Mouse (Mus musculus) lung, adult 2 months (tissue): ENCODE measurements around the gene Sesn2. TPM values are rescaled to one million over a fixed set of nuclear protein-coding genes. Genes with fewer than 3 reads are reported as not detected.
"Not testable (repeated sequence)": the region's sequence is repeated elsewhere in the genome, so short reads cannot be mapped to it uniquely, and the experiment has no call there.

Experiments used
- DNase-seq: peaks from one replicate; pipeline ENCODE4 v3.0.0; 2022
- H3K4me1 ChIP-seq: fragments of 200-500 bp; 2 replicates; pipeline ENCODE4 v1.6.1; 2011; ENCODE audit warnings: low read length; ENCODE audit not compliant: control insufficient read depth, insufficient read depth
- H3K4me3 ChIP-seq: fragments of 200-500 bp; replicated peaks from 2 replicates; pipeline ENCODE3; 2011; ENCODE audit warnings: low read depth, mild to moderate bottlenecking, control low read depth, low read length; ENCODE audit errors: extremely low read depth
- CTCF ChIP-seq: fragments of 200-500 bp; IDR thresholded peaks from 2 replicates; pipeline ENCODE4 v1.5.1; 2011; ENCODE audit warnings: mild to moderate bottlenecking, low read length, control low read depth; ENCODE audit not compliant: insufficient read depth
- POLR2A ChIP-seq: fragments of 200-500 bp; IDR thresholded peaks from 2 replicates; pipeline ENCODE4 v1.6.1; 2011; ENCODE audit warnings: low read depth, mild to moderate bottlenecking, control low read depth, low read length, borderline replicate concordance; ENCODE audit errors: extremely low read depth
- WGBS: fragments of 180-500 bp; shearing (Covaris S2); methylation state at CpG from one replicate; pipeline ENCODE4 v1.1.7; 2018; 5-methylcytosine and 5-hydroxymethylcytosine counted together
- polyA plus RNA-seq: library from polyadenylated mRNA; depleted of rRNA; stranded (reverse); fragments of >200 nt; gene quantifications from 2 replicates; pipeline ENCODE4 v1.2.3, GENCODE M21; 2012

The Sesn2 gene
- polyA plus RNA-seq, 1 experiment, result 11.5 TPM

DNA sequence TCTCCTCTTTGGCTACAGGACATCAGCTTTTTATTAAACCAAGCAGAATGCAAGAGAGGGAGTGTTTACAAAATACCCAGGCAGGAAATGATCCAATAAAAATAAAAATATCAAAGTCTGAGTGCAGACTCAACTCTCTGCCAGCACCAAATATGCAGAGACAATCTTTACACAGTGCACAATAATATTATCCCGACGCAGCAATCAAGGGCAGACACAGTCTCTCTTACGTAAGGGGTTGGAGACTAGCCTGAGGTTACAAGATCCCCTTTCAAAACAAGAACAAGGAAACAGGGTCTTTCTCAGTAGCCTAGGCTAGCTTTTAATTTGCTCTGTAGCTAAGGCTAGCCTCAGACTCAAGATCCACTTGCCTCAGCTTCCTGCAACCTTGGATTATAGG, 21.8 kb downstream of the Sesn2 start:
- WGBS, result 43% methylated on average over 3 of the region's 3 CpGs

DNA sequence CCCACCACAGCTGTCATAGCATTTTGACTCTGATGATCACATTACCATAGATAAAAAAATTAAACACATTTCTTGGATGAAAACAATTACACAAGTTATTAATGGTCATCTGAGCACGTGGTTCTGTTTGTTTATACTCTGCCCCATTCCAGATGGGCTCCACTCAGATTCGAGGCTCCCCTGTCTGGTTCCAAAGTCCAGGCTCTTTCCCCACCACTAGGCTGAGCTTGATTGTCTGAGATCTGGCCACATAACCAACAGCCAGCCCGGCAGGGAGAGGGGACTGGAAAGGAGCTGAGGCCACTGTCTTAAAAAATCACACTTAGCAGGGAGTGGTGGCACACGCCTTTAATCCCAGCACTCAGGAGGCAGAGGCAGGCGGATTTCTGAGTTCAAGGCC, 25.5 kb downstream of the Sesn2 start:
- no peak for DNase-seq
- no peak for TF ChIP-seq POLR2A
- TF ChIP-seq CTCF, result no peak
- Histone ChIP-seq H3K4me3 (no peak overlapping the region), H3K4me1 (peaks cover 7% of the 10 kb centered on the region)
- 54% methylated on average over 5 of the region's 5 CpGs for WGBS

More for the DNA sequence above, 21.8 kb downstream of the Sesn2 start:
- DNase-seq, result no peak
- Histone ChIP-seq H3K4me1 (peaks cover 11% of the 10 kb centered on the region), H3K4me3 (no peak overlapping the region)
- TF ChIP-seq CTCF (no peak), POLR2A (no peak)

DNA sequence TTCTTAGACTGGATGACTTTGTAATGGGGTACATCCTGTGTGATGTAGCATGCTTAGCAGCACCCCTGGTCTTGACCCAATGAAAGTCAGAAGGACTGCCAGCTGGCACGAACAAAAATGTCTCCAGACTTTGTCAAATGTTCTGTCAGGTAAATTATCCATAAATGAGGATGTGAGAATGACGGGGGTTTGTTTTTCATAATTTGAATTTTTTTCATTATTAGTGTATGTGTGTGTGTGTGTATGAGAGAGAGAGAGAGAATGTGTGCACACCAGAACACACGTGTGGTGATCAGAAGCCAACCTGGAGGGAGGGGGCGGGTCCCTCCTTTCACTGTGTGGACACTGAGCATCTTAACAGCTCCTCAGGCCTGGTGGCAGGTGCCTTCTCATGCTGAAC, 26.1 kb downstream of the Sesn2 start:
- WGBS, result 77% methylated on average over 4 of the region's 4 CpGs
- TF ChIP-seq CTCF (no peak), POLR2A (no peak)

DNA sequence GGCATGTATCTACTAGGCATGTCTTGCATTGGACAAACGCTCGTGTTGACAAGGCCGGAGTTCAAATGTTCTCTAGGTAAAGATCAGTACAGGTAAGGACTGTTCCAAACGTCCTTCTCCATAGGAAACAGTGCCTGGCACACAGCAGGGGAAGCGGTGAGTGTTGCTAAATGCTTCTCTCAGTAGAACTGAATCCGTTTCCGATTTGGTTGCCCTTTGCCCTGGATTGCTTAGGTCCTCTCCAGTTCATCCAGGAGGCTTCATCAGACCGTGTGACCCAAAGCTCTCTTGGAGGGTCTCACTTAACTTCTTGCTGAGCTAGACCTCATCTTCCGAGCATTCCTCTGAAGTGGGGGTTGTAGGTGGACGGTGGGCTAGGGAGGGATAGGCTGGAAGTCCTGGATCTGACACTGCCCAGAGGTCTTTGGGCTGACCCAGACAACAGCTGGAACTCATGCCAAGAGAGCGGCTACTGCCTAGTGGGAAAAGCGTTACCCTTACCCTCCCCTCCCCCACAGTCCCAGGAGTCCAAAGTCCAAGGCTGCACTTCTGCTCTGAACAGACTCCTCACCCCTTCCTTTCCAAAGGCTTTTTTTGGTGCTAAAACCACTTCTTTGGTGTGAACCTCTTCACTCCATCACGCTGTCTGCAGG, 27.2 kb downstream of the Sesn2 start:
- no peak for DNase-seq
- TF ChIP-seq CTCF (no peak), POLR2A (no peak)
- whole genome bisulfite sequencing, result 68% methylated on average over 13 of the region's 13 CpGs
- Histone ChIP-seq H3K4me3 (no peak overlapping the region), H3K4me1 (no peaks in the 10 kb centered on the region)

More for the DNA sequence above, 26.1 kb downstream of the Sesn2 start:
- Histone ChIP-seq H3K4me1 (peaks cover 7% of the 10 kb centered on the region), H3K4me3 (no peak overlapping the region)
- no peak for DNase-seq

DNA sequence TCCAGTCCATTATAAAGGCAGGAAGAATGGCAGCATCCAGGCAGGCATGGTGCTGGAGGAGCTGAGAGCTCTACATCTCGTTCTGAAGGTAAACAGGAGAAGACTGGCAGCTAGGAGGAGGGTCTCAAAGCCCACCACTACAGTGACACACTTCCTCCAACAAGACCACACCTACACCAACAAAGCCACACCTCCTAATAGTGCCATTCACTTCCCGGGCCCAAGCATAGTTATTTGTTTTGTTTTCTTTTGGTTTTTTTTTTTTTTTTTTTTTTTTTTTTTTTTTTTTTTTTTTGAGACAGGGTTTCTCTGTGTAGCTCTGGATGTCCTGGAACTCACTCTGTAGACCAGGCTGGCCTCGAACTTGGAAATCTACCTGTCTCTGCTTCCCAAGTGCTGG, 28.2 kb downstream of the Sesn2 start:
- not testable (repeated sequence) for H3K4me3 ChIP-seq, H3K4me1 ChIP-seq, DNase-seq
- WGBS, result 47% methylated on average over 3 of the region's 3 CpGs

DNA sequence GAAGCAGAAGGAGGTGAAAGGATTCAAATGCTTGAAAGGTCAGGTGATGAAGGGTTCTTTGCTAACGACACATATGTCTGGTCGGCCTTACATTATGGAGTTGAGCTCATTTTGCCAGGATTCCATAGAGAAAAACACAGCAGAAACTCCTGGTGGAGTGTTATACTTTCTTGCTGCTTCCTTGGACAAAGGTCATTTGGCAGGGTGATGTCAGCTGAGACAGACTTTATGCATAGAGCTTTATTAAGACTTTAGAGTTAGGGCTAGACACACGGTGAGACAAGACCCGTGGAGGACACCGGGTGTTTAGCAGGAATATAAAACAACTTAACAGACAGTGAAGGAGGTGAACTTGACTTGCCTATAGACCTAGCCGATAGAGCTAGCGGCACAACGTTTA, 32.5 kb downstream of the Sesn2 start:
- TF ChIP-seq CTCF (no peak), POLR2A (no peak)
- no peak for DNase-seq
- Histone ChIP-seq H3K4me3 (no peak overlapping the region), H3K4me1 (peaks cover 3% of the 10 kb centered on the region)
- WGBS, result 92% methylated on average over 8 of the region's 8 CpGs

DNA sequence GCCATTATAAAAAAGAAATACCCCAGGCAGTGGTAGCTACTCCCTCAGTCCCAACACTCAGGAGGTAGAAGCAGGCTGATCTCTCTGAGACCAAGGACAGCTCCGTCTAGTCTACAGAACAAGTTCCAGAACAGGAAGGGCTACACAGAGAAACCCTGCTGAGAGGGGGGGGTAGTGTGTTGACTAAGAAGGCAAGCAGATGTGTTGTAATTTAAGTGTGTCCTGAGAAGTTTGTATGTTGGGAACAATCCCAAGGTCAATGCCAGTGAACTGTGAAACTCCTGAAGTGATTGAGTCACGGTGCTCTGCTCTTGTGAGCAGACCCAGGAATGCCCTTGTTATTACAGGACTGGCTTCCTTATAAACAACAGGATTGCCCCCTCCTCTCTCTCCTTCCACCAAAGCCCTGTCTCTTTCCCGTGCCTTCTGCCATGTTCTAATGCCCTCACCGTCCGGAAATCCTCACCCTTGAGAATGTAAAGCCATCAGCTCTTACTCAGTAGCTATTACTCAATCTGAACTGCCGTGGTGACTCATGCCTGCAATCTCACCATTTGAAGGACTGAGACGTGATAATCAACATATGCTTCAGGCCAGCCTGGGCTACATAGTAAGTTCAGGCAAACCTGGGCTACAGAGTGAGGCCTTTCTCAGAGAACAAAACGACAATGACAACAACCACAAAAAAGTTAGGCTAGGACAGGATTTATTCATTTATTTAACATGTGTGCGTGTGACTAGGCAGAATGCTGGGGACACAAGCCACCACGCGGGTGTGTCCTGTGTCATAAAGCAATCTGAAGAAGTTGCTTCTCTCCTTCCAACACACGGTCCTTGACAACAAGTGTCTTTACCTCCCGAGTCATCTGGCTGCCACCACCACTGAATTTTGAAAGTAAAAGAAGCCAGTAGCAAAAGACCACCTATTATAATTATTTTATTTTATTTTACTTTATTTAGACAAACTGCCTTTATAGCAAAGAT, 34.1 kb downstream of the Sesn2 start:
- no peak for TF ChIP-seq CTCF
- no peak for TF ChIP-seq POLR2A
- no peak for DNase-seq
- H3K4me3 ChIP-seq, result no peak overlapping the region
- WGBS, result 56% methylated on average over 13 of the region's 13 CpGs
- H3K4me1 ChIP-seq, result peaks cover 3% of the 10 kb centered on the region

DNA sequence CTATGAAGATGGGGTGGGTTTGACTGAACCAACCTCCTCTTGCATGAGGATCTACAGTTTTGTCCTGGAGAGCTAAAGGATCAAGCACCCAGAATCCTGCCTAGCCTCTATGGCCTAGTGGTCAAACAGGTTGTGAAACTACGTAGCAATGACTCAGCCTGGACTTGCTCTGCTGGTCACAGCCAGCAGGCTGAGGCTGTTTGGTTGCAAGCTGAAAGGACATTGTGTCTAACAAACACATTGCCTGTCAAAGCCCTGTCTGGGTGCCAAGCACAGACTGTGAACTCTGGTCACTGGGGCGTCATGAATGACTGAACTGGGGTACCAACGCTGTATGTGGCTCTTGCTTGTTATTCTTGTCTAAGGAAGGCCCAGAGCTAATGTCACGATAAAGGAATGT, 35.7 kb downstream of the Sesn2 start:
- TF ChIP-seq CTCF (no peak), POLR2A (no peak)
- 57% methylated on average over 4 of the region's 4 CpGs for WGBS
- peak; percentile 44 for DNase-seq
- H3K4me3 ChIP-seq, result no peak overlapping the region
- H3K4me1 ChIP-seq, result peaks cover 3% of the 10 kb centered on the region

DNA sequence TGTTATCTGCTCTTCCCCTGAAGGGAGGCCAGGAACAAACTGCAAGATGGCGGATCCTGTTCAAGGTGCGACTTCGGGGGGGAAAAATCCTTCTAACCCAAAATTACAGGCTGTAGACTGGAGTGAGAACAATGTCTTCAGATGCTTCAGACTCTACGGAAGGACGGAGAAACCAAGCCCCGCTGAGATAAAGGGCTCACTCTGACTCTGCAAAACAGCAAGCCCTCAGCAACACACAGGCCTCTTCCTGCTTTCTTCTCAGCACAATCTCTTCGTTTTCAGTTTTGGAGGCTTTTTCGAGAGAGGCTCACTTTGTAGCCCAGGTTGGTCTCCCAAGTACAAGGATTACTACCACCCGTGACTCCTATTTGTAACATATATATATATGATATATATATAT, 36.9 kb downstream of the Sesn2 start:
- Histone ChIP-seq H3K4me1 (peaks cover 3% of the 10 kb centered on the region), H3K4me3 (no peak overlapping the region)
- no peak for DNase-seq
- TF ChIP-seq CTCF, result no peak
- no peak for TF ChIP-seq POLR2A
- 79% methylated on average over 9 of the region's 9 CpGs for WGBS

DNA sequence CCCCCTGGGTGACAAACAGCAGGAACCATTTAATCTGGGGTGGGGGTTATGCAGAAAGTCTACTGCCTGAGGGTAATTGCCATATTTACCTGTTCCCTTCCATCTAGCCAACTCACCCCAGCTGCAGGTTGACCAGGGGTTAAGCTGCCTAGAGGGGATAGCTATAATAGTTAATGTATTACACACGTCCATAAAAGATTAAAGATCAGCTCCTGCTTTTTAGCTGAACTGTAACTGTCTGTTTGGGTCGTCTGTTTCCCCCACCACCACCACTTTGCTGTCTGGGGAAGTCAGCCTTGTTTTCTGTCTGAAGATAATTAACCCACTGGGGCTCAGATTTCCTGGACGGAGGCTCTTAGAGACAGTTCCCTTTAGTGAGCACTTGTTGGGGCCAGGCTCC, 40.4 kb downstream of the Sesn2 start:
- Histone ChIP-seq H3K4me3 (no peak overlapping the region), H3K4me1 (no peaks in the 10 kb centered on the region)
- DNase-seq, result no peak
- TF ChIP-seq CTCF (no peak), POLR2A (no peak)
- WGBS, result 23% methylated on average over 3 of the region's 3 CpGs
